Mouse (Mus musculus): ENCODE measurements around the gene Zc3h8. TPM values are rescaled to one million over a fixed set of nuclear protein-coding genes. Genes with fewer than 3 reads are reported as not detected.

Gene Zc3h8
- polyA plus RNA-seq, 1 experiment from 2014 or later: 4.2 TPM

DNA sequence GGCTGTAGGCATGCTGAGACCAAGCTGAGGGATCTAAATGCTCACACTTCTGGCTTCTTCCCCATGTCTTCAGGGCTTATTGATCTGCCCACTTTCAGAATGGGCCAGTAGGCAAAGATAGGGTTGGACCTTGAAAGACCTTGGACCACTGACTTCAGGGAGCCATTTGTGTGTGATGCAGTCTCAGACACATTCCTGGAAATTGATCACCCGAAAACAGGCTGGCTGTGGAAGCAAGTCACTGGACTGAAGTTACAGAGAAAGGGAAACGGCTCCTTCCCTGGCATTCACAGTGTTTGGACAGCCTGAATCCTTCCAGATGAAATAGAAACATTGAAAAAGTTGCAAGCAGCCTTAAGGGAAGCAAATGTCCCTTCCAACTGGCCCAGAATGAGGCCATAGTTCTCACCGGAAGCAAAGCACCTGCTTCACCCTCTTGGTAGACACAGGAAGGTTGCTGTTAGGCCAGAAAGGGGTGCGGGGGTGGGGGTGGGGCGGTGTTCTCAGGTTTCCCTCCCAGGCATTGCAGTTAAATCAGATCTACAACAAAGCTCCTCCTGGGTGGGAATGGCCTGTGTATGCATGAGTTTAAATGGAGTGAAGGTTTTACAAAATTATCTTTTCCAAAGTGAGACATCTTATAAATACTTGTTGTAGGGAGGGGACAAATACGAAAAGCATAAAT lies 55.9 kb downstream of the Zc3h8 start:
- Histone ChIP-seq H3K9ac (no peak overlapping the region), H3K4me2 (no peak overlapping the region), H3K4me1 (replicated peaks) (peaks cover 3% of the 10 kb centered on the region; the same call in 1 of the 2 replicates), H3K9me3 (replicated peaks) (0 out of 2 replicates have a peak, but pooled peaks cover 7% of the 10 kb centered on the region), H3K36me3 (no peaks in the 10 kb centered on the region), H3K27me3 (peaks cover 10% of the 10 kb centered on the region; the same call in 1 of the 2 replicates), H3K4me3 (replicated peaks) (no peak overlapping the region), H3K27ac (no peak overlapping the region)
- 53% methylated on average over 6 of the region's 6 CpGs for WGBS (ENCODE audit: insufficient replicate concordance)
- ATAC-seq (ENCODE audit: low read depth) (no peak), DNase-seq (no peak)

DNA sequence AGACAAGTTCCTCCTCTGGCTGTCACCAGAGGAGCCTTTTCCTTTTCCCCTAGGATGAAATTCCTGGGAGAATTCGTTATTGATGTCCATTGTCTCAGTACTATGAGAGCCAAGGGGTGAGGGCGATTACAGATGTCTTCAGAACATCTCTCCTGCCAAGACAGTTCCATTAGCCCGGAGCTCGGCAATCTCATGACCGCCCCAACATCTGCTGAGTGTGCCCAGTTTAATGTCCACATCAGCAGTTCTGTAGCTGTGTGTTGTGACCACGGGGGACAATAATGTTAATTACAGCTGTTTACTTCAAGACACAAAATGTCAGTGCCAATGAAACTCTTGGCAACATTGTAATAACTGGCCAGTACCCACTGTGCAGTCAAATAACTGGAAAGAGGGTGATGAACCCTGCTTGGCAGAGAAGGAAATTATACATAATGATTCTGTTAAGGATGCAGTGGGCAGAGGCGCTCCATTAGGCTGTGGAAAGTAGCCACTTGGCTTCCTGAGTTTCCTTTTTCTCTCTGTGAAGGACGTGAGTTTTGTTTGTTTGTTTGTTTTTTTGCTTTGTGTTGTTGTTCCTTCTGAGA lies 58.6 kb downstream of the Zc3h8 start:
- H3K4me3 ChIP-seq (replicated peaks): no peak overlapping the region
- ATAC-seq (ENCODE audit: low read depth): no peak
- WGBS (ENCODE audit: insufficient replicate concordance): 61% methylated on average over 8 of the region's 8 CpGs

DNA sequence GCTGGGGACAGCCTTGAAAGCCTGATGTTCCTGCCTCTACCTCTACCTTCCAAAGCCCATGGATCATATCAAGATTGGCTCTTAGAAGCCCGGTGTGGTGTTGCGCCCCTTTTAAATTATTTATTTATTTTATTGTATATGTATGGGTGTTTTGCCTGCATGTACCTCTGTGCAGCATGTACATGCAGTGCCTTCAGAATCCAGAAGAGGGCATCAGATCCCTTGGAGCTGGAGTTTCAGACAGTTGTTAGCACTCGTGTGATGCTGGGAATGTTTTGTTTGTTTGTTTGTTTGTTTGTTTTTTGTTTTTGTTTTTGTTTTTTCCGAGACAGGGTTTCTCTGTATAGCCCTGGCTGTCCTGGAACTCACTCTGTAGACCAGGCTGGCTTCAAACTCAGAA lies 62.6 kb downstream of the Zc3h8 start:
- Histone ChIP-seq H3K27me3 (no peaks in the 10 kb centered on the region), H3K4me3 (replicated peaks) (no peak overlapping the region), H3K9ac (no peak overlapping the region), H3K36me3 (no peaks in the 10 kb centered on the region), H3K27ac (no peak overlapping the region), H3K4me2 (no peak overlapping the region), H3K4me1 (replicated peaks) (no peaks in the 10 kb centered on the region), H3K9me3 (replicated peaks) (no peaks in the 10 kb centered on the region)
- WGBS (ENCODE audit: insufficient replicate concordance): 43% methylated on average over 4 of the region's 4 CpGs
- DNase-seq (no peak), ATAC-seq (ENCODE audit: low read depth) (no peak)

More for the DNA sequence above, 58.6 kb downstream of the Zc3h8 start:
- Histone ChIP-seq H3K36me3 (no peaks in the 10 kb centered on the region), H3K27me3 (no peaks in the 10 kb centered on the region), H3K4me1 (replicated peaks) (no peaks in the 10 kb centered on the region), H3K4me2 (no peak overlapping the region), H3K27ac (no peak overlapping the region), H3K9ac (no peak overlapping the region), H3K9me3 (replicated peaks) (no peaks in the 10 kb centered on the region)
- no peak for DNase-seq

Small RNAs within 50 kb of the gene (microRNA-seq; reads per million reads assigned to microRNA genes)
- not detected for gene Gm22859

Other genes with a start within 250 kb of the Zc3h8 start
- gene Mertk, start 245.1 kb downstream of the Zc3h8 start, polyA plus RNA-seq (2015; fragmentation: Nextera tagmentation; extraction: Ambion mirVana): 3.4 and 4.1 TPM in 2 replicates
- gene Tmem87b, start 126.0 kb downstream of the Zc3h8 start, polyA plus RNA-seq (2015; fragmentation: Nextera tagmentation; extraction: Ambion mirVana): 8.4 and 10.0 TPM in 2 replicates
- 0.45 and 0.54 TPM in 2 replicates for gene Fbln7, start 81.1 kb downstream of the Zc3h8 start, polyA plus RNA-seq (2015; fragmentation: Nextera tagmentation; extraction: Ambion mirVana)
- gene Zc3h6, start 23.3 kb upstream of the Zc3h8 start, polyA plus RNA-seq (2015; fragmentation: Nextera tagmentation; extraction: Ambion mirVana): 0.71 and 0.85 TPM in 2 replicates
- 3.7 and 3.8 TPM in 2 replicates for gene Gm10762, start 23.6 kb upstream of the Zc3h8 start, polyA plus RNA-seq (2015; fragmentation: Nextera tagmentation; extraction: Ambion mirVana)
- gene Vinac1, start 104.1 kb upstream of the Zc3h8 start, polyA plus RNA-seq (2015; fragmentation: Nextera tagmentation; extraction: Ambion mirVana): not detected in 2 replicates
- 2.1 and 2.2 TPM in 2 replicates for gene Ttl, start 121.9 kb upstream of the Zc3h8 start, polyA plus RNA-seq (2015; fragmentation: Nextera tagmentation; extraction: Ambion mirVana)
- 21.6 and 24.6 TPM in 2 replicates for gene Polr1b, start 156.9 kb upstream of the Zc3h8 start, polyA plus RNA-seq (2015; fragmentation: Nextera tagmentation; extraction: Ambion mirVana)
- gene Chchd5, start 185.6 kb upstream of the Zc3h8 start, polyA plus RNA-seq (2015; fragmentation: Nextera tagmentation; extraction: Ambion mirVana): 9.6 and 10.9 TPM in 2 replicates